Mouse (Mus musculus) E14TG2a.4 (cell line): ENCODE data around the gene Olfr65.

Experiments
- CTCF ChIP-seq: conservative IDR thresholded peaks from 2 replicates; pipeline ENCODE4 v1.5.1; 2014; ENCODE audit warnings: low read length
- NANOG ChIP-seq: IDR thresholded peaks from 2 replicates; pipeline ENCODE4 v1.6.1; 2014; ENCODE audit warnings: borderline replicate concordance, low read length, mixed read lengths
- POU5F1 ChIP-seq: IDR thresholded peaks from 2 replicates; pipeline ENCODE4 v1.6.1; 2014; ENCODE audit warnings: low read length, borderline replicate concordance

DNA sequence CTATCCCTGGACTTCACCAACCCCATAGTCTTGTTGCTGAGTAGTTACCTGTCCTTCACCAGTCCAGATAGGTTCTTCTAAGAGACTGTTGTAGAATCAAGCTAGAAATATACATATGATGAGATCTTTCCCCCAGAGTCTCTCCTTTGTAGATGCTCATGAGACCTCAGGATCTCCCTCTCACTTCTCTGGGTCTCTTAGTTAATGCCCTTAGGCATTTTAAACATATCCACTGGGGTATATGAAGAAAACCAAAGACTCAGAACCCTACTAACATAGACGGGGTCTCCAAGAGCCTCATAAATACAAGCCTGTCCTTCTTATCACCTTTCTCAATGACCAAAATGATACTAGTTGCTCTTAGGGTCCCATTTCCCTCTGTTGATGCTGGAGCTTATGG lies 8.9 kb upstream of the Olfr65 start, which contains the start of gene Olfr64:
- no peak for TF ChIP-seq CTCF
- TF ChIP-seq POU5F1 = no peak
- TF ChIP-seq NANOG = no peak
